Mouse (Mus musculus): ENCODE results near the gene Cpt1c.
A peak's percentile ranks its signal among the peaks of the same experiment; 100 is the strongest.

GRCm38 (mm10) chr7:44985595-44986191 lies 11.0 kb upstream of the Cpt1c start:
- TF ChIP-seq EP300 (IDR thresholded peaks at IDR 0.05; ENCODE audit: insufficient read depth, low read depth, low read length) (no peak), POLR2A (IDR thresholded peaks at IDR 0.05; ENCODE audit: insufficient read depth, low read length) (no peak), CTCF (IDR thresholded peaks at IDR 0.05; ENCODE audit: low read depth, low read length) (peak; percentile 23)
